Mouse (Mus musculus) 416B (cell line): ENCODE measurements around the gene Gltp.

Experiments
- DNase-seq: peaks from one replicate; pipeline ENCODE4 v3.0.0; 2011; ENCODE audit warnings: low read depth

The Gltp gene

DNA sequence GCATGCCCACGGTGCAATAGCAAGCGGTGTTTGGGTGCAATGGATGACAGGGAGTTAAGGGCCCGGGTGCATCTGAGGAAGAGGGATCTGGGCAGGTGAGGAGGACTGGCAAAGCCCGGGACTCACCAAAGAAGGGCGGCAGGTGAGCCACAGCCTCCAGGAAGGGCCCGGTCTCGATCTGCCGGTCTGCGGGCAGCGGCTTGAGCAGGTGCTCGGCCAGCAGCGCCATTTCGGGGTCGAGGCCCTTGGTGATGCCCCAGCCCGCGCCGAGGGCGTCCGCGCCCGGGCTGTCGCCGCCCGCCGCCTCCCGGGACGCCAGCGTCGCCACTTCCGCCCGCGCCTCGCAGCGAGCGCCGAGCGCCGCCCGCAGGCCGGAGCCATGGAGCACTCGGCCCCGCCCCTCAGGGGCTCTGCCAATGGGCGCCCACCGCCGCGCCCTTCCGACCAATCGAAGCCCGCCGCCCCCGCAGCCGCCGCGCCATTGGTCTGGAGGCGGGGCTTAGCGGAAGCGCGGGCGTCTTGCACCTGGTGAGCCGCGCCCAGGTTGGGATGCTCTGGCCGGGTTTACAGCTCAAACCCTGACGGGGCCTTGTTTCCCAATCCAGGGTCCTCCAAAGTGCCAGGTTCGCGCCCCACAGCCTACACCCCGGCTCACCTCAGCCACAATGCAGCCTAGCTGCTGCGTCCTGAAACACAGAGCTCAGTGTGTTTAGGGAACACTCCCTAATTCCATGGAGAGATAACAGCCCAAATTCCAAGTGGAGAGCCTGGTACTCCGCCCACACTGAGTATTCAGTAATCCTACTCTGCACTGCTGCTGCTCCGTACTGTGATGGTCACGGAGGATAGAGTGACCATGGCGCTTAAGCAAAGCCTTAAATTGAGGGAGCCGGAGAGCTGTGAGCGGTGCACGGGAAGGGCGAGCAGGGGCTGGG is at the start of gene Gltp:
TSS of gene Gltp (minus strand) at position 352 of the 935 bp plus-strand sequence.
- DNase-seq: peak; percentile 86

DNA sequence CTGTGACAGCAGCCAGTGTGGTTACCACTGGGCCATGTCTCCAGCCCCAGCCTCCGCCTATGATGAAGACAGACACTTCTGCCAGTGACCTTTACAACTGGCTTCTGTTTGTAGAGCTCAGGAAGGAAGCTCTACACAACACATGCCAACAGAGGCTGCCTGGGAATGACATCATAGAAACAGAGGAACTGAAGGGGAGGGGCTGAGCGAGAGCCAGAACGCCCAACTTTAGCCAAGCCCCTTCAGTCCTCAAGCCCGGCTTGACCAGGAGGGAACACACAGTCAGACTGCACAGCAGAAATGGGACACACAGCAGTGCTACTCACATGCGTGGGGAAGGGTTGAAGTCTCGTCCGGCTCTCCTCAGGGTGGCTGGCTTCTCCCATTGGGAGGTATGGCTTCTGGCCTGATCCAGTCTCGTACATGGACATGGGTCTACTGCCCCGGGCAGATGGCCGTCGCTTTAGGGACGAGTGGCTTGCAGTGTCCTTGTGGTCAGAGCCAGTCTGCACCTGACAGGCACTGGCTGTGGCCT is 48.0 kb upstream of the Gltp start:
- peak; percentile 79 for DNase-seq

DNA sequence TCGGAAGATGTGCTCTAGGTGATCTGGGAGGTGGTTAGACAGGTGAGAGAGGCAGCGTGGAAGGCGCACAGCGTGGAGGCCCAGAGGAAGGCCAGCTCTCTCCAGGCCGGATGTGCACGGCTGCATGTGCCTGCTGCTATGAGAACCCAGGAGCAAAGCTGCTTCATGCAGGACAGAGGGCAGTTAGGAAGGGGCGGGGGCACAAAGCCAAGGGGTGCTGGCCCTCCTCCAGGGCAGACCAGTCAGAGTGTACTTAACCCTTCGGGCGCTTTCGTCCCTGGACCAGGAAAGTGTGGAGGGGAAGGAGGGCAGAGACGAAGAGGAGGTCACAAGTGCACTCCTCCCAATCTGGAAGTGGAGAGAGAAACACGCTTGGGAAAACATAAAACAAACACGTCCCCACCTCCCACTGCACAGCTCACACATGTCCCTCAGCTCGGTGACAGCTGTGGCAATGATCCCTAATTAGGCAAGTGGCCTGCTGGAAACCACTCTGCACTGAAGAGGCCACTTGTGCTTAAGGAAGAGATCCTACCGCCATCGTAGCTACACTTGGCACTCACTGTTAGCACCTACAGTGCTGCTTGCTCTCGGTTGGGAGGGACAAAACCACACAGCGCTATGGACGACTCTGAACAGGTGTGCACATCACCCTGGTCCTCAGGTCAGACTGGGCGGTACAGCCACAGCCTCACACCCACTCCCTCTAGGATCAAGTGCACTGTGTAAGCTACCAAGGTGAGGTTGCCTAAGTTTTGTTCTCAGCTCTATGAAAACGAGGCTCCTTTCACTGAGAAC is 46.5 kb upstream of the Gltp start:
- DNase-seq: no peak

DNA sequence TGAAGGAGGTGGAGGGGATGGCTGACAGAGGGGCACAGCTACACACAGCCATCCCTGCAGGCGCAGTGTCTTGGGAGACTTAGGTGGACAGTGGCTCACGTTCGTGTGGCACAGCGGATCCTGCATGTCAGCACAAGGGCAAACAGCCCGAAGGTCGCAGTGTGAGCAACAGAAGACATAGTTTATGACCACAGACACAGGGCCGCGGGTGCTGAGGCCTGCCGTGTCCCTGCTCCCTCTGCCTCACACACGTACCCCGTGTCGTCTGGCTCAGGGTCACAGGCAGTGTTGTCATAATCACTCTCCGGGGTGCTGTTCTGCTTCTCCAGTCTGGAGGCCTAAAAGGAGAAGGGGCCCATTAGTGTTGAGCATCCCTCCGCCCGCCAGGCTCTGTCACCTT is 42.8 kb upstream of the Gltp start:
- no peak for DNase-seq

DNA sequence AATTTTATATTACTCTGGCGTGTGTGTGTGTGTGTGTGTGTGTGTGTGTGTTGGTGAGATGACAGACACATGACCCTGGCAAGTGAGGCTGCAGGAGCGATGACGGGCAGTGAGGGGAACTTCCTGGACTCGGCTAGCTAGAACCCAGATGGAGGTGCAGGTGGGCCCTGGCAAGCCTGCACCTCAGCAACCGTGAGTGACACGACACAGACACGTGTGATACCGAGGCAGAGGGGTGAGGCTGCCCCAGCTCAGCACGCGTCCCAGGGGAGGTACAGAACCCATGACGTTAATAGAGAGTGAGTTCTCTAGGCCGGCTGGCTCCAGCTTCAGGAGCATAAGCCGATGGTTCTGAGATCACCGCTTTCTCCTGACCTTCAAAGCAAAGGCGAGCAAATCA is 41.2 kb upstream of the Gltp start:
- DNase-seq: no peak

DNA sequence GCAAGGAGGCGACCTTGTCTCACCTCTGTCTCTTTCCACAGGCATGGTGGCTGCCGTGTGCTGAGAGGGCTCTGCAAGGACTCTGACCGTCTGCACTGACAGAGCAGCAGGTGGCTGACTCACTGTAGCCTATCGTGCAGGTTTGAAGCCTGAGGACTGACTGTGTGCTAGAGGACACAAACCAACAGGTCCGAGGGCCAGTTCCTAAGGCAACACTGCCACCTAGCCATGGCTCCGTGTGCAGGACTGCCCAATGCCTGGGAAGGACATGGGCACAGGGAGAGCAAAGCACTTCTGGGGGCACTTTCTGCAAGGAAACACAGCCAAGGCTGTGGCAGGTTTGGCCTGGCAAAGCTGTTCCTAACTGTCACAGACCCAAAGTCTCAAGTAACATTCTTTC is 40.7 kb upstream of the Gltp start:
- DNase-seq: no peak

DNA sequence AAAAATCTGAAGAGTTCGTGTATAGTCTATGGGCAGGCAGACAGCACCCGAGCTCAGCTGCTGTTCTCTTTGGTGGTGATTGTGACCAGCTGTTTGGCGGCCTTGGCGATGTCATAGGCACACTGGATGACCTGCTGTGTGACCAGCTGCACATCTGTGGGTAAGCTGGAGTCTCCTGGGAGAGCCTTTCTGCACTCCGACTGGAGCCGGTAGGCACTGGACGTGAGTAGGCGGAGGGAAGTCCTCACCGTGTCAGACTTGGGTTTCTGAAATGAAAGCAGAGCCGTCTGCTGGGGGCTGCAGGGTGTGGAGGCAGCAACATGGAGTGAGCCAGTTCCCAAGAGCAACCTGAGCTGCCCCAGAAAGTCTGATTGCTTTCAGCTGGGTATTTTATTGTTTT is 39.3 kb upstream of the Gltp start:
- DNase-seq: no peak

DNA sequence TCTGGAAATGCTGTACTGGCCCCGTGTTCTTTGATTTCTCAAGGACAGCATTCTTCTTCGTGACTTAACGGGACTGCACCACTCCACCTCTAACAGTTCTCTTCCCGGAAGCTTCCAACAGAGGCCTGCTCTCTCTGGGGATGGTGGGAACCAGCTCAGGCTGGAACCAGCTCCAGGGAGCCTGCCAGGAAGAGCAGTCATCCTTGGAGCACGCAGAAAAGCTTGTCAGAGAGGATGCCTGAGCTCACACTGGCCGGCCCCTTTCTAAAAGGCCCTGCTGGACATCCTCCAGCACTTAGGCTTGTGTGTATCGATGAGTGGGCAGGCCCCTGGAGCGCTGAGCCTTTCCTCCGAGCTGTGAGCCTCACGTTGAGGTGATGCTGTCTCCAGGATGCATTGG is 37.4 kb upstream of the Gltp start:
- DNase-seq: no peak

DNA sequence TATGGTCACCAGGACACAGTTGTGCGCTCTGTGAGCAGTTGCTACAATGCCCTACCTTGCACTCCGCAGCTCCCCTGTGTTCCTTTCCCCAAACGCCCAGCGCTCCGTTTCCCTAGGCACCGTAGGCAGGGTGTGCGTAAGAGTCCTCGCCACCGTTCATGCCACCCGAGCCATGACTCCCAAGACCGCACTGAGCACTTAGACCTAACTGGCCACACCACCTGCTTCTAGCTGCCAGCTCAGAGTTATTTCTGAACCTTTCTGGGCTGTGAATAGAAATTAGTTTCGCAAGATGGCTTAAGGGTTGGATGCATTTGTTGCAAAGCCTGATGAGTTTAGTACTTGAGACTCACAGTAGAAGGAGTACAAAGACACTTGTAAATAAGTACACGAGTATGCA is 32.1 kb upstream of the Gltp start:
- no peak for DNase-seq

DNA sequence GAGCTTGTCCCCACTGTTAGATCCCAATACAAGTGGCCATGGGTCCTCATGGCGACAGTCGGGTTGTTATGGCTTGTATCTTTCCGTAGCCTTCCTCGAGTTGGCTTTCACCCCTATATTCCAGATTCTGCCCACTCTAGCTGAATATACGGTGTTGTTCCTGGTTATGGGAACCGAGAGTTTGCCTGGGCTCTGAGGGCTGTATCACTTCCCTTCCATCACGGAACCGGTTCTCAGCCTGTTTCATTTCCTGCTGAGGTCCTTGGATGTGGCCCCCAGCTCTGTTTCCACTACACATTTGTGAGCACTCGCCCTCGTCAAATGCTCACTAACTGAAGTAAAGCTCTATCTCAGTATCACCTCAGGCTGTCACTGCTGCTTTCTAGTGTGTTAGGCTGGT is 31.2 kb upstream of the Gltp start:
- no peak for DNase-seq

DNA sequence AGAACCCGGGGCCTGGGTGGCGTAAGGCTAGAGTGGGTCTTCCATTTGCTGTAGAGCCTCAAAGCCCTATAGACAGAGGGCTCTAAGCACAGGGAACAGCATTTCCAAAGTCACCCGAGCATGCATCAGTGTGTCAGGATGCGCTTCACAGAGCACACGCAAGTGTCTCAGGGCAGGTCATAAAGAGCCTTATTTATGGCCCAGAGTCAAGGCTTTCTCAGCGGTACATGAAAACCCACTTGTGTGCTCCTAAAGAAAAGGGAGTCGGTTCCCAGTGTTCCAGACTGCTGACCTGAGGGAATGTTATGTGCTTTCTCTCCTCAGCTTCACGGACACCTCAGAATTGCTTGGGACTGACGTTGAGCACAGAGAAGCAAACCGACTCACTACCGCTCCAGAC is 30.0 kb upstream of the Gltp start:
- DNase-seq: no peak

DNA sequence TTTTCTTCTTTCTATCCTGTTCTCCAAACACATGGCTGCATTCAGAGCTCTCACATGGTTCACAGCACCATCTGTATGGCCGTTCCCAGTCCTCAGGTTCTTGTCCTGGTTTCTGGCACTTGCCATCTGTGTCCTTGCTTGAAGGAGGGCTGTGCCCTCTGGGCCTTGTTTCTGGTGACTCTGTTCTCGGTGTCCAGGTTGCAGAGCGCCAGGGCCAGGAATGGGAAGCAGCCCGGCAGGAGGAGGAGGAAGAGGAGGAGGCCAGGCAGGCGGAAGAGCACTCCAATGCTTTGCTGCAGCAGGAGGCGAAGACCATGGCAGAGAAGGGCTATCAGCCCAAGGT is 29.1 kb upstream of the Gltp start:
- no peak for DNase-seq

DNA sequence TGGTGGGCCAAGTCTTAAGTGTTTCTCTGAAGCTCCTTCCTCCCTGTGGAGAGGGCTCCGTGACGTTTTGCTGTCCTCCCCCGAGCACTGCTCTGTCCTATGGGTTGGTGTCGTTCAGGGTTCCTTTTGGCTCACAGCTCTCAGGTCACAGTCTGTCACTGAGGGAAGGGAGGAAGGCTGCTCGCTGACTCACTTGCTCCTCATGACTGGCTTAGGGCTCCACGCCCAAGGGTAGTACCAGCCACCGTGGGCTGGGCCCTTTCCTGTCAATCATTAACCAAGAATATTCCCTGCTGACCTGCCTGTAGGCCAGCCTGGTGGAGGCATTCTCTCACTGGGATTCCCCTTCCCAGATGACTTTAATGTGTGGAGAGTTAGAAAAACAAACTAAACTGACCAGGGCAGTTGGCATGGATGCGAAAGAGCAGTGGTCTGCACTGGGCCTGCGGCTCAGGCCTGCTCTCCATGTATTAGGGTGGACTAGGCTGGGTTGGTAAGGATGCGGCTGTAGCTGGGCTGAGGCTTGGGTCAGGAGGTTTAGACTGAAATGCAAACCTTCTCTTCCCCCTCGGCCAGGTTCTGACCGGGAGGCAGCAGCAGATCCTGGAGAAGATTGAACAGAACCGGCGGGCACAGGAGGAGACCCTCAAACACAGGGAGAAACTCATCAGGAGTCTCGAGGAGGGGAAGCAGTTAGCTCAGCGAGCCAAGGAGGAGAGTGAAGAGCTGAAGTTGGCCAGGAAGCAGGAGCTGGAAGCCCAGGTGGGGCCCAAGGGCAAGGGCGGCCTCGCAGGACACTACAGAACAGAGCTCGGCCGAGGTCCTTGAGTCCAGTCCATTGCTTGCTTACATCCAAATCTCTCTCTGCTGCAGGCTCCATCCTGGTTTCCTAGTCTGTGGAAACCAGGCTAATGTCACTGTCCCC is 28.5 kb upstream of the Gltp start:
- DNase-seq: no peak

DNA sequence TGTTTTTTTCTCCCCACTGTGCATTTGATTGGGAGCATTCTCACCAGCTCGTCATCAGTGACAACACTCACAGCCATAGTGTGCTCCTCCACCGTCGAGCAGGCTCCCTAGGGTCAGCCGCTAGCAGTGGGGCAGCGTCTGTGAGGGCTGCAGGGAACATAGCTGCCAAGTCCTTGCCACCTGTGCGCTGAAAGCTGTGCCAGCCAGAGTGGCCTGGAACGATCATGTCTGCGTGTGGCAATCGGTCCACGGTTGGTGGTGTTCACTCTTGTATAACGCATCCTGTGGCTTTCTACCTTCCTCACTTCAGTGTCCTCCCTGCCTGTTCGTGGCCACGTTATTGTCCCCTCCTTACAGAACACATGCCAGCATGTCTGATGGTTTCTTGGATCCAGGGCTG is 27.7 kb upstream of the Gltp start:
- no peak for DNase-seq

DNA sequence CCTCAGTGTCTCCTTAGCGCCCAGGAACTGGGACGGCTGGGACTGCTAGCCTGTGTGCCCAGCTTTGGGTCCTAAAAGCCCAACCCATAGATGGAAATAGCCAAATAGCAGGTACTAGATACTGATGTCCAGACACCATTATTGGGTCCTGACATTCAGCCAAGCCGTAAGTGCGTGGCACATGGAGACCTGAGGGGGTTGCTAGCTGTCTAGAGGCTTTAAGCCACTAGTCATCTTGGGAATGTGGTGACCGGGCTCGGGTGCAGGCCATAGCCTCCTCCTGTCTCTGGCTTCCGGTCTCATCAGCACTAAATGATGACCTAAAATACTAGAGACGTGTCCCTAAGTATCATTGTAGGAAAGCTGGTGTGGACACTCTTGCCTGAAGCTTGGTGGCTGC is 27.2 kb upstream of the Gltp start:
- DNase-seq: no peak

DNA sequence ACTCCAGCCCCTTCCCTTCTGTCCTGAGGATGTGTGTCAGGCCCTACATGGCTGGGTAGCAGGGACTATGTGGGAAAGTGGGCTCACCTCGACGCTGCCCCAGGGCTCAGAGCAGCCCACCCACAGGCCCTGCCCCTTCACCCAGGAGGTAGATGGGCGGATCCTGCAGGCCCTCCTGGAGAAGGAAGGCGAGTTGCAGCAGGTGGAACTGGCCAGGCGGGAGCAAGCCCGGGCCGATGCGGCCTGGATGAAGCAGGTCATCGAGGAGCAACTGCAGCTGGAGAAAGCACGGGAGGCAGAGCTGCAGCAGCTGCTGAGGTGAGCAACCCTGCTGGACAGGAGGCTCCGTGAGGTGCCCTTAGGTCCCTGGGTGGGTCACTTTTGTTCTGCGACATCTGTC is 26.5 kb upstream of the Gltp start:
- DNase-seq: no peak

DNA sequence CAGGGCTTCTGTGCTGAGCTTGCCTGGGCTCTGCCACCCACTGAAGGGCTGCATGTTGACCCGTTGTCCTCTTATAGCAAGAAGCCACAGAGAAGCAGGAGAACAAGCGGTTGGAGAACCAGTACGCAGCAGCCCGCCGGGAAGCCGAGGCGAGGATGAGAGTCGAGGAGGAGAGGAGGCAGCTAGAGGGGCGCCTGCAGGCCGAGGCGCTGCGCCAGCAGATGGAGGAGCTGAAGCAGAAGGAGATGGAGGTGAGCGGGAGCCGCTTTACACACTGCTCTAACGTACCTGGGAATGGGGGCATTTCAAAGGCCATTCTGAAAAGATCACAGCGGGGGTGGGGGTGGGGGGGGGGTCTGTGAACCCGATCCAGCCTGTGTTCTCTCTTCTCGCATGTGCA is 23.8 kb upstream of the Gltp start:
- DNase-seq: no peak

DNA sequence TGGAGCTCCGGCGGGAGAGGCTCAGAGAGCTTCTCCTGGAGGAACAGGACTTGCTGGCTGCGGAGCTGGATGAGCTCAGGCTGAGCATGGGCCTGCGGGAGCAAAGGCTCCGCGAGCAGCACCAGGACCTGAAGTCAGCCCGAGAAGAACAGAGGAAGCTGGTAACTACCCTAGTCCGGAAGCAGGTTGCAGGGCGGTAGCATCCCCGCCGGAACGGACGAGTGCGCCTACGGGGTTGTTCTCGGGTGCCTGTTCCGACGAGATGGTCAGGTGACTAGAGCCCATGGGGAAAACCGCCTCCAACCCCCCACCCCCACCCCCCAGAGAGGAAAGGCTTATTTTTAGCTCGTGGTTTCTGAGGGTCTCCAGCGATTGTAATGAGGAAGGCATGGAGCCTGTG is 18.6 kb upstream of the Gltp start:
- DNase-seq: no peak

DNA sequence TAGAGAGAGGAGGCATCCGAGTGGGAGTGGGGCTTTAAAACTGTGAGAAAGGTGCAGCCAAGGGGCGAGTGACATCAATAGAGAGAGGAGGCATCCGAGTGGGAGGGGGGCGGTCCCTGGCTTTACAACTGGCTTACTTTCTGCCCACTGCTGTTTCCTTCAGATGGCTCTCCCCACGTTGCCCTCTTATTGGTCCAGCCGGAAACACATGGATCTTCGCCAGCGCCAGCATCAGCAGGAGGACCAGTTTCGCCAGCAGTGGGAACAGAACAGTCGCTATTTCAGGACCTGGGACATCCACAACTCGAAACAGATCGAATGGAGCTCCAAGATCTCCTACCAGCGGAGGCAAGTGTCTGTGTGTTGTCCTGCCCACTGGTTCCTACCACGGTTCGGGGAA is 17.7 kb upstream of the Gltp start:
- no peak for DNase-seq

DNA sequence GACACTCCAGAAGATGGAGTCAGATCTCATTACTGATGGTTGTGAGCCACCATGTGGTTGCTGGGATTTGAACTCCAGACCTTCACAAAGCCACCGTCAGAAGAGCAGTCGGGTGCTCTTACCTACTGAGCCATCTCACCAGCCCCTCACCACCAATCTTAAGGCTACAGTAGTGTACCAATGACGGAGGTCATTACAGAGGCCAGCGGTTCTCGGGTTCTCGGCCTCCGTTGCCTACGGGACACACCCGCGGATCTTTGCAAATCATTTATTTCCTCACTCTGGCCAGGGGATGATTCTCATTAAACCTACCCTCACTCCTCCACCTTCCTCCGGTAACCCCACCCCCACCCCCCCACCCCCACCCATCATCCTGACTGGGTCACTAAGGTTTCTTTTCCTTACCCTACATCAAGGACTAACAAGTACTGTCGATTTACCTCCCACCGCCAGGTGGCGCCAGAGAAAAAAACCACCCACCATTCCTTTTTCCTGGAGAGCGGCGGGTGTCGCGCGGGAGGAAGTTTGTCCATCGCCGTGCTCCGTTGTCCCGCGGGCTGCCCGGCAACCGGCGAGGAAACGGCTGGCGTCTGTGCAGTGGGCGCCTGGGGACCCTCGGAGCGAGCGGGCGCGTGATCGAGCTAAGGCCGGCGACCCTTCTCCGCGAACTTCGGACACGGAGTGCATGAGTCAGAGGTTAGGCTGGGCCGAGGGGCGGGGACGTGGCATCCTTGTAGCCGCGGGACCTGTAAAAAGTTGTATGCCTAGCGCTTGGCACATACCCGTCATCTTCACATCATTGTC is 16.7 kb upstream of the Gltp start, which contains the start of gene Tchp:
TSS of gene Tchp (plus strand) at position 496 of the 804 bp plus-strand sequence.
- DNase-seq: peak; percentile 95
